Mouse (Mus musculus): ENCODE measurements around the gene Prkag1. TPM values are rescaled to one million over a fixed set of nuclear protein-coding genes. Genes with fewer than 3 reads are reported as not detected.

Gene Prkag1
- polyA plus RNA-seq, 1 experiment from 2014 or later, result 89.5 TPM

- CTCF ChIA-PET, result no interaction called here
- TF ChIP-seq CTCF (IDR thresholded peaks at IDR 0.05), result no peak
- DNase-seq (ENCODE audit: low read depth, low spot score) (no peak), ATAC-seq (no peak)
- H3K27me3 ChIP-seq, result peaks cover 33% of the 10 kb centered on the region
- POLR2A ChIA-PET, result no interaction called here
- in situ Hi-C loops (cut with MboI; ENCODE audit: low pct_unique_long_range_greater_than_20kb), result loop anchor here (5.0 kb wide), 1 partner anchor 225 kb away; the partner anchor contains the start of genes 4930415O20Rik and Ccnt1
Measured at GRCm38 (mm10) chr15:98796803-98797595, 34.3 kb downstream of the Prkag1 start.

- TF ChIP-seq CTCF (IDR thresholded peaks at IDR 0.05), result no peak
- CTCF ChIA-PET, result interaction anchor here (0.6 to 1.8 kb wide), 4 partner anchors 10 to 129 kb away, joined by 3 to 4 read pairs (median 4); no protein-coding TSS in a partner anchor
- no peak for DNase-seq (ENCODE audit: low read depth, low spot score)
- peaks cover 49% of the 10 kb centered on the region for H3K27me3 ChIP-seq
- in situ Hi-C loops (cut with MboI; ENCODE audit: low pct_unique_long_range_greater_than_20kb), result no loop called here
- ATAC-seq, result no peak
- POLR2A ChIA-PET, result no interaction called here
Measured at GRCm38 (mm10) chr15:98793141-98793698, 38.1 kb downstream of the Prkag1 start.

DNA sequence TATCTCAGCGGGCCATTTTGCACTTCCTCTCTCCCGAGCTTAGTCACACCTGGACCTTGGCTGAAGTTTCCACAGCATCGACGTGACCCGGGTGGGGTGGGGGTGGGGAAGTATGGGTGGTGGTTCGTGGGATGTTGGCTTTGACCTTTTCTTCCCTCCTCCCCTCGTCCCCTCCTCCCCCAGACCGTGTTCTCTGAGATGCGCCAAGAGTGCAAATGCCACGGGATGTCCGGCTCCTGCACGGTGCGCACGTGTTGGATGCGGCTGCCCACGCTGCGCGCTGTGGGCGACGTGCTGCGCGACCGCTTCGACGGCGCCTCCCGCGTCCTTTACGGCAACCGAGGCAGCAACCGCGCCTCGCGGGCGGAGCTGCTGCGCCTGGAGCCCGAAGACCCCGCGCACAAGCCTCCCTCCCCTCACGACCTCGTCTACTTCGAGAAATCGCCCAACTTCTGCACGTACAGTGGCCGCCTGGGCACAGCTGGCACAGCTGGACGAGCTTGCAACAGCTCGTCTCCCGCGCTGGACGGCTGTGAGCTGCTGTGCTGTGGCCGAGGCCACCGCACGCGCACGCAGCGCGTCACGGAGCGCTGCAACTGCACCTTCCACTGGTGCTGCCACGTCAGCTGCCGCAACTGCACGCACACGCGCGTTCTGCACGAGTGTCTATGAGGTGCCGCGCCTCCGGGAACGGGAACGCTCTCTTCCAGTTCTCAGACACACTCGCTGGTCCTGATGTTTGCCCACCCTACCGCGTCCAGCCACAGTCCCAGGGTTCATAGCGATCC lies 38.9 kb downstream of the Prkag1 start:
- ChIA-PET CTCF (interaction anchor here (1.8 kb wide), 1 partner anchor 10 kb away, joined by 4 read pairs; no protein-coding TSS in a partner anchor), POLR2A (interaction anchor here (1.2 kb wide), 1 partner anchor 20 kb away, joined by 3 read pairs; no protein-coding TSS in a partner anchor)
- no peak for DNase-seq (ENCODE audit: low read depth, low spot score)
- peaks cover 41% of the 10 kb centered on the region for H3K27me3 ChIP-seq
- TF ChIP-seq CTCF (IDR thresholded peaks at IDR 0.05), result no peak
- in situ Hi-C loops (cut with MboI; ENCODE audit: low pct_unique_long_range_greater_than_20kb), result no loop called here
- ATAC-seq, result no peak

GRCm38 (mm10) chr15:98791771-98792170 lies 39.5 kb downstream of the Prkag1 start:
- in situ Hi-C loops (cut with MboI; ENCODE audit: low pct_unique_long_range_greater_than_20kb), result no loop called here
- H3K27me3 ChIP-seq, result peaks cover 41% of the 10 kb centered on the region
- ATAC-seq, result no peak
- CTCF ChIA-PET, result no interaction called here
- no peak for TF ChIP-seq CTCF (IDR thresholded peaks at IDR 0.05)
- POLR2A ChIA-PET, result interaction anchor here (1.2 kb wide), 2 partner anchors 19 to 24 kb away, joined by 3 read pairs; no protein-coding TSS in a partner anchor
- no peak for DNase-seq (ENCODE audit: low read depth, low spot score)

GRCm38 (mm10) chr15:98791221-98791620 lies 40.1 kb downstream of the Prkag1 start:
- CTCF ChIA-PET, result interaction anchor here (3.1 kb wide), 1 partner anchor 8 kb away, joined by 9 read pairs; no protein-coding TSS in a partner anchor
- TF ChIP-seq CTCF (IDR thresholded peaks at IDR 0.05), result no peak
- no peak for DNase-seq (ENCODE audit: low read depth, low spot score)
- ATAC-seq, result no peak
- POLR2A ChIA-PET, result interaction anchor here (1.2 kb wide), 2 partner anchors 18 to 23 kb away, joined by 3 read pairs; no protein-coding TSS in a partner anchor
- H3K27me3 ChIP-seq, result peaks cover 41% of the 10 kb centered on the region
- in situ Hi-C loops (cut with MboI; ENCODE audit: low pct_unique_long_range_greater_than_20kb), result no loop called here

DNA sequence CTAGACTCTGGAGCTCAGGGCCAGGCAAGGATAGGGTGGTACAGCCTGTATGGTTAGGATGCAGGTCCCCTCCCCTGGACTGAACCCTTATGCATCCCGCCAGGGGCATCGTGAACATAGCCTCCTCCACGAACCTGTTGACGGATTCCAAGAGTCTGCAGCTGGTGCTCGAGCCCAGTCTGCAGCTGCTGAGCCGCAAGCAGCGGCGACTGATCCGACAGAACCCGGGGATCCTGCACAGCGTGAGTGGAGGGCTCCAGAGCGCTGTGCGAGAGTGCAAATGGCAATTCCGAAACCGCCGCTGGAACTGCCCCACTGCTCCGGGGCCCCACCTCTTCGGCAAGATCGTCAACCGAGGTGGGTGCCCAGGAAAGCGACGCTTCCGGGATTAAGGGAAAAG lies 40.6 kb downstream of the Prkag1 start:
- no peak for TF ChIP-seq CTCF (IDR thresholded peaks at IDR 0.05)
- ChIA-PET POLR2A (interaction anchor here (0.9 to 1.2 kb wide), 3 partner anchors 18 to 28 kb away, joined by 3 to 4 read pairs (median 3); partner anchors contain the start of gene Arf3), CTCF (interaction anchor here (1.1 to 3.1 kb wide), 2 partner anchors 9 to 77 kb away, joined by 3 to 9 read pairs; no protein-coding TSS in a partner anchor)
- H3K27me3 ChIP-seq, result peaks cover 41% of the 10 kb centered on the region
- in situ Hi-C loops (cut with MboI; ENCODE audit: low pct_unique_long_range_greater_than_20kb), result no loop called here
- ATAC-seq, result no peak
- DNase-seq (ENCODE audit: low read depth, low spot score), result no peak

- DNase-seq (ENCODE audit: low read depth, low spot score) (no peak), ATAC-seq (peak; percentile 32)
- in situ Hi-C loops (cut with MboI; ENCODE audit: low pct_unique_long_range_greater_than_20kb), result loop anchor here (5.0 kb wide), 2 partner anchors 83 to 128 kb away; partner anchors contain the start of genes Ccdc65 and Ddx23
- ChIA-PET POLR2A (interaction anchor here (0.9 kb wide), 1 partner anchor 27 kb away, joined by 4 read pairs; the partner anchor contains the start of gene Arf3), CTCF (interaction anchor here (1.1 to 3.1 kb wide), 2 partner anchors 9 to 76 kb away, joined by 3 to 9 read pairs; no protein-coding TSS in a partner anchor)
- no peak for TF ChIP-seq CTCF (IDR thresholded peaks at IDR 0.05)
- H3K27me3 ChIP-seq, result peaks cover 41% of the 10 kb centered on the region
Measured at GRCm38 (mm10) chr15:98789661-98790535, 41.4 kb downstream of the Prkag1 start, which contains the start of gene Wnt1. Gene Wnt1, plus strand, starts transcription at chr15:98789857.

DNA sequence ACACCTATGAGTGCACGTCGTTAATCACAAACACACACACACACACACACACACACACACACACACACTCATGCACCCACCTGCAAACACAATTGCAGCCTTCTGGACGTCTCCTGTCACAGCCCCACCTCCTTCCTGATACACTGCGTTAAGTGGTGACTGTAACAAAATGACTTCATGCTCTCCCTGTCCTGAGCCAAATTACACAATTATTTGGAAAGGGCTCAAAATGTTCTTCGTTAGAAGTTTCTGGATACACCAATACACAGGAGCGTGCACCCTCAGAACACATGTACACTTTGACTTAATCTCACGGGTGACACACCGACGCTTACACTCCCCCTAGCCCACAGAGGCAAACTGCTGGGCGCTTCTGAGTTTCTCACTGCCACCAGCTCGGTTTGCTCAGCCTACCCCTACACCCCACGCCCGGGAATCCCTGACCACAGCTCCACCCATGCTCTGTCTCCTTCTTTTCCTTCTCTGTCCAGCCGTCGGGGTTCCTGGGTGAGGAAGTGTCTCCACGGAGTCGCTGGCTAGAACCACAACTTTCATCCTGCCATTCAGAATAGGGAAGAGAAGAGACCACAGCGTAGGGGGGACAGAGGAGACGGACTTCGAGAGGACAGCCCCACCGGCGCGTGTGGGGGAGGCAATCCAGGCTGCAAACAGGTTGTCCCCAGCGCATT lies 42.2 kb downstream of the Prkag1 start:
- ATAC-seq, result no peak
- in situ Hi-C loops (cut with MboI; ENCODE audit: low pct_unique_long_range_greater_than_20kb), result loop anchor here (5.0 kb wide), 2 partner anchors 82 to 127 kb away; partner anchors contain the start of genes Ccdc65 and Ddx23
- peaks cover 39% of the 10 kb centered on the region for H3K27me3 ChIP-seq
- POLR2A ChIA-PET, result no interaction called here
- no peak for TF ChIP-seq CTCF (IDR thresholded peaks at IDR 0.05)
- CTCF ChIA-PET, result interaction anchor here (1.0 to 3.1 kb wide), 3 partner anchors 10 to 28 kb away, joined by 3 to 9 read pairs (median 6); partner anchors contain the start of gene Ddn
- no peak for DNase-seq (ENCODE audit: low read depth, low spot score)

Data from Patski (cell line).